Mouse (Mus musculus) midbrain, embryonic 14.5 days (tissue): ENCODE data around the gene Hoxc9. TPM values are rescaled to one million over a fixed set of nuclear protein-coding genes. Genes with fewer than 3 reads are reported as not detected.

ENCODE experiments used
- ATAC-seq: fragments of 200-750 bp; cut with Nextera tagmentation; 2 replicates; pipeline ENCODE4 v1.8.0; 2017; ENCODE audit warnings: moderate number of reproducible peaks, moderate library complexity; ENCODE audit not compliant: low FRiP score, low TSS enrichment
- DNase-seq: peaks from one replicate; pipeline ENCODE4 v3.0.0-alpha.2; 2015
- H3K27ac ChIP-seq: fragments of 300-500 bp; sonication (generic); replicated peaks from 2 replicates; pipeline ENCODE4 v1.5.1; 2014; ENCODE audit warnings: mild to moderate bottlenecking, low read depth, low read length, moderate library complexity
- H3K27me3 ChIP-seq: fragments of 300-500 bp; sonication (generic); 2 replicates; pipeline ENCODE4 v1.6.1; 2014; ENCODE audit warnings: low read length, control low read depth, mixed read lengths; ENCODE audit not compliant: control insufficient read depth, insufficient read depth
- H3K36me3 ChIP-seq: fragments of 300-500 bp; sonication (generic); 2 replicates; pipeline ENCODE4 v1.6.1; 2014; ENCODE audit warnings: low read length, control low read depth; ENCODE audit not compliant: control insufficient read depth, insufficient read depth
- H3K4me1 ChIP-seq: fragments of 300-500 bp; sonication (generic); 2 replicates; pipeline ENCODE4 v1.6.1; 2014; ENCODE audit warnings: mild to moderate bottlenecking, antibody characterized with exemption, low read length, control low read depth; ENCODE audit not compliant: control insufficient read depth, insufficient read depth
- H3K4me2 ChIP-seq: fragments of 300-500 bp; sonication (generic); 2 replicates; pipeline ENCODE4 v1.6.1; 2014; ENCODE audit warnings: mild to moderate bottlenecking, low read length, moderate library complexity
- H3K4me3 ChIP-seq: fragments of 300-500 bp; sonication (generic); replicated peaks from 2 replicates; pipeline ENCODE4 v1.5.1; 2014; ENCODE audit warnings: low read depth, low read length
- H3K9ac ChIP-seq: fragments of 300-500 bp; sonication (generic); replicated peaks from 2 replicates; pipeline ENCODE4 v1.6.1; 2014; ENCODE audit warnings: mild to moderate bottlenecking, low read length, moderate library complexity
- H3K9me3 ChIP-seq: fragments of 300-500 bp; sonication (generic); 2 replicates; pipeline ENCODE4 v1.6.1; 2016; ENCODE audit warnings: low read length, control low read depth, mixed read lengths; ENCODE audit not compliant: control insufficient read depth
- WGBS: fragments of 180-500 bp; shearing (Covaris S2); extraction: QIAGEN DNeasy Blood & Tissue Kit; methylation state at CpG from one replicate; pipeline ENCODE4 v1.1.7; 2014; 5-methylcytosine and 5-hydroxymethylcytosine counted together
- polyA plus RNA-seq: library from polyadenylated mRNA; unstranded; fragments of >200 nt; fragmentation: Nextera tagmentation; extraction: Ambion mirVana; gene quantifications from 2 replicates; pipeline ENCODE4 v1.2.1, GENCODE M21; 2014

Gene Hoxc9
- polyA plus RNA-seq = not detected in 2 replicates

DNA sequence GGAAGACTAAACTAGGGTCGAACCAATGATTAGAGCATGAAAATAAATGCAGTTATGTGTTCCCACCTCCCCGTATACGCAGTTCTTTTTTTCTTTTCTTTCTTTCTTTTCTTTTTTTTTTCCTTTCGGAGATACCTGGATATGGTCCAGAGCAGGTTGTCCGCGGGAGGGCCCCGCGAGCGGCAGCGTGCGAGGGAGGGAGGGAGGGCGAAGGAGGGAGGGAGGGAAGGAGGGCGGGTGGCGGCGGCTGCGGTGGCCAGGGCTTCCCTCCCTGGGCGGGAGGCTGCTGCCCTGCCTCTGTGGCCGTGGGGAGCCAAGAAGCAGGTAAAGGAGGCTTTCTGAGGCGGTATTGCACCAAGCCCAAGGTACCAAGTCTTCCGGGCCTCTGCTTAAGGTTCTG is at the start of gene Hoxc9:
Gene Hoxc9, plus strand, starts transcription at position 269 of the 400 bp plus-strand sequence.
- H3K27me3 ChIP-seq = peaks cover 99% of the 10 kb centered on the region
- H3K9me3 ChIP-seq = no peaks in the 10 kb centered on the region
- H3K4me3 ChIP-seq = no peak within 1 kb of the TSS
- no peak within 1 kb of the TSS for H3K9ac ChIP-seq
- WGBS = 3% methylated on average over 13 of the region's 20 CpGs
- ATAC-seq (no peak), DNase-seq (no peak)
- H3K27ac ChIP-seq = no peak within 1 kb of the TSS
- no peaks in the 10 kb centered on the region for H3K36me3 ChIP-seq
- no peak within 1 kb of the TSS for H3K4me2 ChIP-seq
- H3K4me1 ChIP-seq = no peaks in the 10 kb centered on the region

DNA sequence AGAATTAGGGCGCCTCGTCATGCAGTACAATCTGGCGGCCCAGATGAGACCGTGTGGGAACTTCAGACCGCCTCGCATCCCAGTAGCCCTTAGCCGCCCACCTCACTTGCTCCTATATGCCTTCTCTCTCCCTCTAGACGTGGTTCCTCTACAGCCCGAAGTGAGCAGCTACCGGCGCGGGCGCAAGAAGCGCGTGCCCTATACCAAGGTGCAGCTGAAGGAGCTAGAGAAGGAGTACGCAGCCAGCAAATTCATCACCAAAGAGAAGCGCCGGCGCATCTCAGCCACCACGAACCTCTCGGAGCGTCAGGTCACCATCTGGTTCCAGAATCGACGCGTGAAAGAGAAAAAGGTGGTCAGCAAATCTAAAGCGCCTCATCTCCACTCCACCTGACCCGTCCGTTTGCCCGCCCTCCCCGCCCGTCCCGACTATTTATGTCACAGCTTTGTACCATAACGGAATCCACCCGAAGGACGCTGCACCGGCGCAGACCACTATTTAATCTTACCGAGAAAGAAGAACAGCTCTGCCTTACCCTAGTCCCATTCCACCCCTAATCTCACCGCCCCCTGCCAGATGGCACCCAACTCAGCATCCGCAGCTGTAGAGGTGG is 49.1 kb upstream of the Hoxc9 start:
- WGBS = 1% methylated on average over 40 of the region's 40 CpGs
- Histone ChIP-seq H3K4me1 (no peaks in the 10 kb centered on the region), H3K36me3 (no peaks in the 10 kb centered on the region), H3K27ac (no peak overlapping the region), H3K9me3 (no peaks in the 10 kb centered on the region), H3K9ac (no peak overlapping the region), H3K27me3 (peaks cover 99% of the 10 kb centered on the region), H3K4me2 (no peak overlapping the region), H3K4me3 (no peak overlapping the region)
- no peak for ATAC-seq
- no peak for DNase-seq

DNA sequence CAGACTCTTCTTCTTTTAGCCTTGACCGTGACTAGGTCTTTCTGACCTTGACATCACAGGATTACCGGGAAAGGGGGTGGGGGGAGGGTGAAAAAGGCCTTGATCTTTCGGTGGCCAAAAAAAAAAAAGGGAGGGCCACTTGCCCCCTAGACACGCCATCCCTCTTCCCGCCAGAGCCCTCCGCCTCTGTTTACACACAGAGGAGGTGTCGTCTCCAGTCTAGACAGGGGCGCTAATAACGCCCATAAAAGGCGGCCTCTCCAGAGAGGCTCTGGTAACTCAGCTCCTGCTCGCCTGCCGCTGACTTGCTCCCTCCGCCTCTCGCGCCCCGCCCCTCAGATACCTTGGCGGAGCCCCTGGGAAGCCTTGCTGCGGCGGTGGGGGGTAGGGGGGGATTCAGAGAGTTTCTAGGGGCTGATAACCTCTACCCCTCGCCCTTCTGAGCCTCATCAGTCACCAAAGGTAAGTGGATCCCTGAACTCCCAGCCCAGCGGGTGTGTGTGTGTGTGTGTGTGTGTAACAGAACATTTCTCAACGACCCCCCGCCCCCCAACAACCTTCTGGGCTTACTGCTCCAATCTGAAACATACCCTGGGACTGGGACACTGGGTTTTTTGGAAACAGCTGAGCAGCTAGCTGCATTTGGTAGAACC is 44.4 kb upstream of the Hoxc9 start:
- under 1% methylated on average over 23 of the region's 23 CpGs for WGBS
- Histone ChIP-seq H3K4me1 (no peaks in the 10 kb centered on the region), H3K9ac (no peak overlapping the region), H3K4me3 (no peak overlapping the region), H3K9me3 (no peaks in the 10 kb centered on the region), H3K36me3 (no peaks in the 10 kb centered on the region), H3K27me3 (peaks cover 100% of the 10 kb centered on the region), H3K27ac (no peak overlapping the region), H3K4me2 (no peak overlapping the region)
- no peak for DNase-seq
- no peak for ATAC-seq

DNA sequence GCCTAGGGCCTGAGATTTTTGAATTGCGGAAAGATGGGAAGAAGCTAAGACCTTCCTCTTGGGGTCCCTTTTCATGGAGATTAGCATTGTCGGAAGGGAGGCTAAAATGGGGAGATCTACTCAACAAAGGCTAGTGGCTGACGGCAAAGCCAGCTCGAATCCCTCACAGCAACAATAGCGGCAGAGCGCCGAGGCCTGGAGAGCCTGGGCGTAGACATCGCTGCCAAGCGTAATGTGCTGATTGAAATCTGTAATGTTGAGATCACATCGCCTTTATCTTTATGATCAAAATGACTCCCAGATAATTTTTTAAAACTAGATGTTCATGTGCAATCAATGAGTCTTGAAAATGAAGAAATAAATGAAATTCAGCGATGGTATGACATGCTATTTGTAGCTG is 41.8 kb upstream of the Hoxc9 start:
- Histone ChIP-seq H3K27ac (no peak overlapping the region), H3K4me2 (no peak overlapping the region), H3K9me3 (no peaks in the 10 kb centered on the region), H3K36me3 (no peaks in the 10 kb centered on the region), H3K9ac (no peak overlapping the region), H3K4me3 (no peak overlapping the region), H3K4me1 (no peaks in the 10 kb centered on the region), H3K27me3 (peaks cover 100% of the 10 kb centered on the region)
- ATAC-seq (no peak), DNase-seq (no peak)
- 2% methylated on average over 12 of the region's 12 CpGs for WGBS

DNA sequence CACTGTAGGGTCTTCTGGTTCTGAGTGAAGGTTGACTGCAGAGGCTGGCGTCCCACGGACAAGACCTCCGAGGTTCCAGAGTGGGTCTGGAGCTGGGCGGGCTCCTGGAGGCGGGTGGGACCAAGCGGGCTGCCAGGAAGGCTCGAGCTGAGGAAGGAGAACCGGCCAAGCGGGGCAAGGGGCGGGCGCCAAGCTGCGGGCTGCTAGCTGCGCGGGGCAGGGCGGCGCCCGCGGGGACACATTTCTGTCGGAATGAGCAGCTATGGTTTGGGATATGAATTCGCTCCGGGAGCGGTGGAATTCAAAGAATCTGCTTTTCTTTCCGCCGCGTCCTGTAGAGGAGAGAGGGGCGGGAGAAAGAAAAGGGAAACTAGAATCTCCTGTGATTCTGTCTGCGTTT is 41.3 kb upstream of the Hoxc9 start:
- Histone ChIP-seq H3K27me3 (peaks cover 100% of the 10 kb centered on the region), H3K4me2 (no peak overlapping the region), H3K4me3 (no peak overlapping the region), H3K4me1 (no peaks in the 10 kb centered on the region), H3K9me3 (no peaks in the 10 kb centered on the region), H3K36me3 (no peaks in the 10 kb centered on the region), H3K27ac (no peak overlapping the region), H3K9ac (no peak overlapping the region)
- under 1% methylated on average over 27 of the region's 27 CpGs for WGBS
- no peak for DNase-seq
- ATAC-seq = no peak

DNA sequence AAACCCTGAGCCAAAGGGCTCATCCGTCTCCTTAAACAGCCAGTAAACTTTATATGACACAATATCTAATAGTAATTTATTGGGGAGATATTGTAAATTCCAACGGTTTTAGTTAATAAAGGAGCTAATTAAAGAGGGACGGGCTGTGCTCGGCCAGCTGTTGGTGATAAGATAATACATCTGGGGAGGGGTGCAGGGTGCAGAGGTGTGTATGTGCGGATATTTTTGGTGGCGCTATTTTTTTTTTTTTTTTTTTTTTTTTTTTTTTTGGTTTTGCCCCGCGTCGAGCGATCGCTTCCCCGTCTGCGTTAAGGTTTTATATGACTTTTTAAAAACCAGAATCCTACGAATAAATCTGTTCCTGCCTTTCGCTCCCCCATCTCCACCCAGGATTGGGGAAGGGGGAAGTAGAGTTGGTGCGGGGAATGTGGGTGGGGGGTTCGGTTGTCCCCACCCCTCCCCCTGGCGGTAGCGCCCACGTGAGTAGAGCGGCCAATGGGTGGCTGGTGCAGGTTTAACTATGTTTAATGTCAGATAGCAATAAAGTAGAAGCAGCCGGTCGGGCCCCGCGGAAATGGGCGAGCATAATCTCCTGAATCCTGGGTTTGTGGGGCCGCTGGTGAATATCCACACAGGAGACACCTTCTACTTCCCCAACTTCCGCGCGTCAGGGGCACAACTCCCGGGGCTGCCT is 39.8 kb upstream of the Hoxc9 start, which contains the start of gene Hoxc12:
Gene Hoxc12, plus strand, starts transcription at position 479 of the 694 bp plus-strand sequence.
- Histone ChIP-seq H3K9me3 (no peaks in the 10 kb centered on the region), H3K4me1 (no peaks in the 10 kb centered on the region), H3K4me3 (no peak within 1 kb of the TSS), H3K27ac (no peak within 1 kb of the TSS), H3K36me3 (no peaks in the 10 kb centered on the region), H3K9ac (no peak within 1 kb of the TSS), H3K27me3 (peaks cover 100% of the 10 kb centered on the region), H3K4me2 (no peak within 1 kb of the TSS)
- 1% methylated on average over 31 of the region's 31 CpGs for WGBS
- DNase-seq (no peak), ATAC-seq (no peak)

DNA sequence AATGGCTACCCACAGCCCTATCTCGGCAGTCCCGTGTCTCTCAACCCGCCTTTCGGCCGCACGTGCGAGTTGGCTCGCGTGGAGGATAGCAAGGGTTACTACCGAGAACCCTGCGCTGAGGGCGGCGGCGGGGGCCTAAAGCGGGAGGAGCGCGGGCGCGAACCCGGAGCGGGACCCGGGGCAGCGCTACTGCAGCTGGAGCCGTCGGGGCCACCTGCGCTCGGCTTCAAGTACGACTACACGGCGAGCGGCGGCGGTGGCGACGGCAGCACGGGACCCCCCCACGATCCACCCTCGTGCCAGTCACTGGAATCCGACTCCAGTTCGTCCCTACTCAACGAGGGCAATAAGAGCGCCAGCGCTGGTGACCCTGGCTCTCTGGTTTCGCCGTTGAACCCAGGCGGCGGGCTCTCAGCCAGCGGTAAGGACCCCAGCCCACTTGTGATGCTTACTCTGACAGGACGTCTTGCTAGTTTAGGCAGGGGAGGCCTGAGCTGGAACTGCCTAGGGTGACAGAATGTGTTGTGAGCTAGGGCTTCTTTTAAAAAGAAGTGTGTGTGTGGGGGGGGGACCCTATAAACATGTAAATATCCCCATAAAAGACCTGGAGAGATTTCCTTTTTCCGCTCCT is 39.1 kb upstream of the Hoxc9 start:
- WGBS = 1% methylated on average over 50 of the region's 50 CpGs
- no peak overlapping the region for H3K4me2 ChIP-seq

DNA sequence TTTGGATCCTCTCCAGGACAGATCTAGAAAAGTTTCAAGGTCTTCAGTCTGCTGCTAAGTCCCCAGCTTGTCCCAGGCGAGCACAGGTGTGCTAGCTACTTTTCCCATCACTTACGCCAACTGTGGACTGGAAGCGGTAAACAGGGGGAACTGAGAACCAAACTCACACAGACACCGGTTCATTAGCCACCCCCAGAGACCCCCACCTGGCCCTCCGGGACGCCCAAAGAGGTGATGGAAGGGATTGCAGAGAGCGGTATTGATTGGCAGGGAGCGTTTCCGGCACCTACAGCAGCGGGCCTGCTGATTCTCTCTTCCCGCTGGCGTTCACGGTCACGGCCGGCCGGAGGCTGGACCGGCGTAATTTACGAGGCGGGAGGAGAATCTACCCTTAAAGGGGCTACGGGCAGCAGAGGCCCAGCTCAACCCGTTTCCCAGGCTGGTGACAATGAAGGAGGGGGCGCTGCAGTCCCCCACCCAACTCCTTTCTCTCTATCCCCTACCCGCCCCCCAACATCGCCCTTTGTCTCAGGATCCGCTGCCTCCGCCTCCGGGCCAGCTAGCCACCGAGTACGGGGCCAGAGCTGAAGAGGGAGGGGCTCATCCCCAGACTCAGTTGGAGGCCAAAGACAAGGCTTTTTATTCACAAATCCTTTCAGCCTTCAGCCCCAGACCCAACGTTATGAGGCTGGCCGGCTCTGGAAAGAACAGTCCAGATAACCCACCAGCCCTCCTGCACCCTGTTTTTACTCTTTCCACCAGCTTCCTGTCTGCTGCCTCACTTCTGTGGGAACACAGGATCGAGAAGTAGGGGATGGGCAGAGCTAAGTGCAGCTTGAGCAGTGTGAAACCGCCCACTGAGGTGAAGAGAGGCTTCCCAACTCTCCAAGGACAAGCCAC is 36.7 kb upstream of the Hoxc9 start:
- ATAC-seq = no peak
- H3K9me3 ChIP-seq = no peaks in the 10 kb centered on the region
- H3K9ac ChIP-seq = no peak overlapping the region
- H3K4me2 ChIP-seq = no peak overlapping the region
- H3K36me3 ChIP-seq = no peaks in the 10 kb centered on the region
- H3K4me1 ChIP-seq = no peaks in the 10 kb centered on the region
- H3K4me3 ChIP-seq = no peak overlapping the region
- no peak for DNase-seq
- WGBS = 1% methylated on average over 34 of the region's 34 CpGs
- peaks cover 99% of the 10 kb centered on the region for H3K27me3 ChIP-seq
- H3K27ac ChIP-seq = no peak overlapping the region

More for the DNA sequence above, 39.1 kb upstream of the Hoxc9 start:
- no peak overlapping the region for H3K27ac ChIP-seq
- no peak overlapping the region for H3K9ac ChIP-seq
- DNase-seq (no peak), ATAC-seq (no peak)
- H3K9me3 ChIP-seq = no peaks in the 10 kb centered on the region
- H3K4me1 ChIP-seq = no peaks in the 10 kb centered on the region
- H3K36me3 ChIP-seq = no peaks in the 10 kb centered on the region
- no peak overlapping the region for H3K4me3 ChIP-seq
- H3K27me3 ChIP-seq = peaks cover 100% of the 10 kb centered on the region
